Mouse (Mus musculus) left cerebral cortex, adult 11 months (tissue): ENCODE measurements around the gene 2810408A11Rik.
"Not testable (repeated sequence)": the region's sequence is repeated elsewhere in the genome, so short reads cannot be mapped to it uniquely, and the experiment has no call there.

Experiments used
- DNase-seq: peaks from one replicate; pipeline ENCODE4 v3.0.0; 2022; ENCODE audit warnings: low spot score

Gene 2810408A11Rik

DNA sequence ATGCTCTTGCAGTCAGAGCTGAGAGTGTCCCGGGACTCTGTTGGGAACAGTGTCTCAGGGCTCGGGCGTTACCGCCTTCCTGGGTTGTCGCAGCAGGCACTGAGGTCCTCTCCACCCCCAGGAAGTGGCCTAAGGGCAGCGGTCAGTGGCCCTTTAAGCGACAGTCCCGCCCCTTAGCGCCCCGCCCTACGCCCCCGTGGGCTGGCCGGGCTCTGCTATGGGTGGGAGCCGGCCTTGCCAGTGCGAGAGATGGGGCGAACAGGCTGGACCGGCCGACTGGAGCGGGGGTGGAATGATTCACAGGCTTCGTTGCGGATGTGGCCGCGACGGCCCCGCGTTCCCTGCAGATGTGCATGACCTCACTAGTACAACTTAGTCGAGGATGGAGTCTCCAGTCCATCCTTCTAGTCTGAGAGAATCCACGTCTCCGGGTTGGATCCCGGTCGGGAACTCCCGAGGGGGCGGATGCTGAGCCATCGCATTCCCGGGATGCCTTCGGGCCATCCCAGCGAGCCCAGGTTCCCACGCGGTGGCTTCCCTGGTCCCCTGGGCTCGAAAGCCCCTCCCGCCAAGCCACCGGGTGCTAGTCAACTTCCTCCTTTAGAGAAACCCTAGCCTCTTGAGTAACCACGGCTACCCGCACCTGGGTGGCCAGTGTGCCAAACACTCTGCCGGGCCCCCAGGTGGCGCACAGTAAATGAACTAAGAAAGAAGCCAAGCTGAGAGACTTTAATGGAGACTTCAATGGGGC lies 19.8 kb downstream of the 2810408A11Rik start, which contains the start of gene Kctd11:
Gene Kctd11 (minus strand): TSS at position 554 of the 751 bp plus-strand sequence.
- DNase-seq = peak; percentile 54

GRCm38 (mm10) chr11:69880506-69880852 lies 20.3 kb downstream of the 2810408A11Rik start:
- DNase-seq = no peak

DNA sequence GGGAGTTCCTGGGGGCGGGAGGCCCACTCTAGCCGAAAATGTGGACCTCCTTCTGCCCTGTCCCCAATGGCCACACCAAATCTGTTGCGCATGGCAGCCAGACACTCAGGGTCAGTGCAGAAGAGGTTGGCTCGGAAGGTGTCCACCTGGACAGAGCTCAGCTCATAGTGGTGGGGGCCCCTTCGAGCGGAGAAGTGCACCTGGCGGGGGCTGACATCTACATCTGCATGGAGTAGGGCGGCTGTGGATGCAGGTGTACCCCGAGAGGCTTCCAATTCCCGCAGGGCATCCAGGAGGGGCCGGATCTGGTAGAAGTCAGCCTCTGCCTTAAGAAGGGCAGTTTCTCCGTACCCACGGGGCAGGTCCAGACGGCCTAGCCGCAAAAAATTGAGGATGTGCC lies 21.1 kb downstream of the 2810408A11Rik start:
- no peak for DNase-seq

- DNase-seq = no peak
These were observed 21.8 kb downstream of the 2810408A11Rik start for GRCm38 (mm10) chr11:69878952-69879351.

DNA sequence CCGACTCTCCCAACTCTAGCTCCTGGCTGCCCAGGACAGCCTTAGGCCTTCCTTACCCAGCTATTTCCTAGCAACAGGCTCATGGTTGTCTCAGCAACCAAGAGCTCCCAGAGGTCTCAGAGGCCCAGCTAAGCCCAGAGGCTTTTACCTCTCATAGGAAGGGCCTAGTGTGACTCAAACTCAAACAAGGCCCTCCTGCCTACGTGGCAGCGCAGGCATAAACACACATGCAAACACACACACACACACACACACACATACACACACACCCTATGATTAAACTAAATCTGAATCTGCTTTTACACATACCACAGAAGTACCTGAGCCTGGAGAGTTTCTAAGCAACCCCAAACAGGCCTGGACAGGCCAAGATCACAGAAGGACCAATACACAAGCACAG lies 22.4 kb downstream of the 2810408A11Rik start:
- no peak for DNase-seq

- DNase-seq = no peak
These were observed 22.9 kb downstream of the 2810408A11Rik start, which contains the start of gene Tmem95 for GRCm38 (mm10) chr11:69877878-69878277. Gene Tmem95, minus strand, starts transcription at chr11:69878018.

GRCm38 (mm10) chr11:69876867-69877266 lies 23.9 kb downstream of the 2810408A11Rik start:
- no peak for DNase-seq

GRCm38 (mm10) chr11:69876186-69876585 lies 24.6 kb downstream of the 2810408A11Rik start:
- no peak for DNase-seq

- no peak for DNase-seq
These were observed 28.3 kb downstream of the 2810408A11Rik start for GRCm38 (mm10) chr11:69872451-69872850.

GRCm38 (mm10) chr11:69871822-69872221 lies 29.0 kb downstream of the 2810408A11Rik start:
- no peak for DNase-seq

- DNase-seq = no peak
These were observed 30.3 kb downstream of the 2810408A11Rik start for GRCm38 (mm10) chr11:69870289-69871069.

DNA sequence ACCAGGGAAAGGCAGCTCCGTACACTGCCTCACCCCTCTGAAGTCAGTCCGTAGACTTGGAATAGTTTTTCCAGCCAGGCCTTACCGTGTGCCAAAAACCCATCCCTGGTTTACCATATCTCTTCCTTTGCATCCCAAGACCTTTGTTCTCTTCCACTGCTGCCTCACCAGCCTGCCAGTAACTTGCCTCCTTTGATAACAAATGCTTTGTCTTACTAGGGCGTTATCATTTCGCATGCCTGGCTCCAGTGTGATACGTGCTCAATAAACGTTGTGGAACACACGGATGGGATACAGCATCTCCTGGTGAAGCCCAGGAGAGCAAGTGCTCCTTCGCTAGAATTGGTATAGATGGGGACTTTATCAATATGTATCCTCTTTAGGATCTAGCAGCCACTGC lies 33.5 kb downstream of the 2810408A11Rik start:
- no peak for DNase-seq

DNA sequence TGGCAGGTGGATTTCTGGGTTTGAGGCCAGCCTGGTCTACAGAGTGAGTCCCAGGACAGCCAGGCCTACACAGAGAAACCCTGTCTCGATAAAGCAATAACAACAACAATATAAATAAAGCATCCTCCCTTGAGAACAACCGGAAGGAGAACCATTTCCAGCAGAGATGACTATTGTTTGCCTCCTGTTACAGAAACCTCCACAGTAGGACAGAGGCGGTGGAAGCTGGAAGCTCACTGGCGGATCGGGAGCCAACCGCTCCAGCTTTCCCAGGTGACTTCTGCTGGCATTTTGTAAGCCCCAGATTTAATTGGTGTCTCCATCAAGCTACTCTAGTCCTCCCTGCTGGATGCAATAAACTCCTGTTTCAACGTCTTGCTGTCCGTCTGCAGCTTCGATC lies 35.2 kb downstream of the 2810408A11Rik start:
- no peak for DNase-seq

GRCm38 (mm10) chr11:69864138-69864860 lies 36.5 kb downstream of the 2810408A11Rik start:
- no peak for DNase-seq

DNA sequence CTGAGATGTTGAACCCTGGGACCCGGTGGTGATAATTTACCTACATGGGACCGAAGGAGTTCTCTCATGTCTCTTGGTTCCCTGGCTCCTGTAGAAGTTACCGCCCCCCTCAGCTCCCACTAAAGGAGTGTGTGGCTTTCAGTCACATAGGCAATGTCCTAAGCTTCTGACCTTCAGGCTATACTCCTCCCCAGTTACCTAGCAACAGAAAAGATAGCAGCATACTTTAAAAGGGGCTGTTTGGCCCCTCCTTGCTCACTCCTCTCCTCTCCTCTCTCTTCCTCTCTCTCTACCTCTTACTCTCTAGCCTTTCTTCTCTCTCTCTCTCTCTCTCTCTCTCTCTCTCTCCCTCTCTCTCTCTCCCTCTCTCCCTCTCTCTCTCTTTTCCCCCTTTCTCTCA lies 37.1 kb downstream of the 2810408A11Rik start:
- not testable (repeated sequence) for DNase-seq

DNA sequence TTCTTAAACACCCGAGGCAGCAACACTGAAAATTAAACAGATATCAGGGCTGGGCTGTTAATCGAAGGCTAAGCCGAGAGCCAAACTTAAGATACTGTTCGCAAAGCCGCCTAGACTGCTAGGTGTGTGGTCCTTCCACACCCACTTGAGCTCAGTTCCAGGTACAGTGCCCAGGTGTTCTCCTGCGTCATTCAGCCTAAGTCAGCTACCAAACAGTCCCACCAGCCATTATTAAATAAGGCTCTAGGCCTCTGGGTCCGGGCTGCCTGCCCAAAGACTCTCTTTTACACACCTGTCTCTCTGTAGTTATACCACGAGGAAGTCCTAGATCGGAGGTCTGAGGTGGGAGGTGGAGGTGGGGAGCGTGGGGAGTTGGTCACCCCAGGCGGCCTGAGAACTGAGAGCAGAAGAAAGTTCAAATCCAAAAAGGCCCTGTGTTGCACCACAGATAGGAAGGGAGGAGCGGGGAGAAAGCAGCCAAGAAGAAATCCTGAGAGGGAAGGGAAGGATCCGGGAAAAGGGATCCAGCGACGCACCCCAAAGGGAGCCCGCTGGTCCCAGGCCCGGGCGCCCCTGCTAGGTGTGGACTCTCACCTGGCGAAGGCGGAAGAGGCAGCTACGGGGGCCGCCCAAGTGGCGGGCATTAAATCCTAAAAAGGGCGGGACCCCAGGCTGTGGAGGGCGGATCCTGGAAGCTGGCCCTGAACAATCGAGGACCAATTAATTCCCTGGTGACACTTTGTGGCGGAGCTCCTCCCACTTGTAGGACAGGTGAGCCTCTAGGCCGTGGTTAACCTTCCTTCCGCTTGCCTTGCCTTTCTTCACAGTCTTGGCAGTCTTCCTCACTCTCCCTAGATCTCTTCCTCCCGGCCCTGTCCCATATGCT lies 42.4 kb downstream of the 2810408A11Rik start, which contains the start of gene Tnk1:
Gene Tnk1 (minus strand): TSS at position 618 of the 886 bp plus-strand sequence.
- DNase-seq = no peak

- no peak for DNase-seq
These were observed 45.4 kb downstream of the 2810408A11Rik start for GRCm38 (mm10) chr11:69855347-69855746.

GRCm38 (mm10) chr11:69854680-69855079 lies 46.1 kb downstream of the 2810408A11Rik start:
- no peak for DNase-seq

GRCm38 (mm10) chr11:69853994-69854393 lies 46.8 kb downstream of the 2810408A11Rik start:
- DNase-seq = no peak

GRCm38 (mm10) chr11:69850754-69851153 lies 50.0 kb downstream of the 2810408A11Rik start:
- no peak for DNase-seq

DNA sequence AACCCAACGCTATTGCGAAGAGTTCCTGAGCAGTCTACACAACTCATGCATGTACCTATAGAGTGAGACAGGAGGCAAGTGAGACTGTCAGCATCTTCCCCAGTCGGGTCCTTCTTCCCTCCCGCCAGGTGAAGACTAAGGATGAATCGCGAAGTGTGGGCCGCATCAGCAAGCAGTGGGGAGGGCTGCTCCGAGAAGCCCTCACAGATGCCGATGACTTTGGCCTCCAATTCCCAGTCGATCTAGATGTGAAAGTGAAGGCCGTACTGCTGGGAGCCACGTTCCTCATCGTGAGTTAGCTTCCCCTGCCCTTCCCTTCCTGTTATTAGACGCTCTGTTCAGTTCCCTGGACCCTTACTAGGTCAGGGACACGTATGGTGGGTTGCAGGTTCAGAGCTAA lies 50.9 kb downstream of the 2810408A11Rik start:
- DNase-seq = no peak
